Mouse (Mus musculus) adrenal gland, postnatal 25 days (tissue): ENCODE results near the gene Krtap5-3. TPM values are rescaled to one million over a fixed set of nuclear protein-coding genes. Genes with fewer than 3 reads are reported as not detected.
"Not testable (repeated sequence)": the region's sequence is repeated elsewhere in the genome, so short reads cannot be mapped to it uniquely, and the experiment has no call there.

Experiments used
- DNase-seq: peaks from one replicate; pipeline ENCODE4 v3.0.0; 2021; ENCODE audit warnings: mixed read lengths
- long read RNA-seq: library from polyadenylated mRNA; stranded (forward); transcript quantifications from one replicate; pipeline ENCODE4 v2.0.0, GENCODE M21; 2021
- total RNA-seq: library from RNA; stranded (reverse); gene quantifications from 2 replicates; pipeline ENCODE4 v1.2.3, GENCODE M21; 2021

The Krtap5-3 gene
- not detected in 2 replicates for total RNA-seq
- long read RNA-seq: 0 reads

- DNase-seq: no peak
Measured at GRCm38 (mm10) chr7:142201064-142201463, at the start of gene Krtap5-3. TSS of gene Krtap5-3 (plus strand) at chr7:142201364.

- DNase-seq: no peak
Measured at GRCm38 (mm10) chr7:142152191-142152590, 49.0 kb upstream of the Krtap5-3 start.

GRCm38 (mm10) chr7:142155308-142155707 is 45.9 kb upstream of the Krtap5-3 start:
- no peak for DNase-seq

- DNase-seq: not testable (repeated sequence)
Measured at GRCm38 (mm10) chr7:142157013-142157412, 44.2 kb upstream of the Krtap5-3 start, which contains the start of gene Gm29735. TSS of gene Gm29735 (minus strand) at chr7:142157113.

GRCm38 (mm10) chr7:142159366-142159765 is 41.8 kb upstream of the Krtap5-3 start:
- peak; percentile 40 for DNase-seq

- DNase-seq: not testable (repeated sequence)
Measured at GRCm38 (mm10) chr7:142165639-142166038, 35.5 kb upstream of the Krtap5-3 start, which contains the start of gene Gm4553. TSS of gene Gm4553 (minus strand) at chr7:142165739.

- no peak for DNase-seq
Measured at GRCm38 (mm10) chr7:142169836-142170235, 31.3 kb upstream of the Krtap5-3 start.

- not testable (repeated sequence) for DNase-seq
Measured at GRCm38 (mm10) chr7:142175905-142176304, 25.3 kb upstream of the Krtap5-3 start, which contains the start of gene Krtap5-2. TSS of gene Krtap5-2 (minus strand) at chr7:142176005.

- DNase-seq: no peak
Measured at GRCm38 (mm10) chr7:142178685-142179084, 22.5 kb upstream of the Krtap5-3 start.

- no peak for DNase-seq
Measured at GRCm38 (mm10) chr7:142181021-142181420, 20.1 kb upstream of the Krtap5-3 start.

GRCm38 (mm10) chr7:142188156-142188555 is 13.0 kb upstream of the Krtap5-3 start:
- no peak for DNase-seq

- DNase-seq: no peak
Measured at GRCm38 (mm10) chr7:142190289-142190688, 10.9 kb upstream of the Krtap5-3 start, which contains the start of gene Gm10153. TSS of gene Gm10153 (minus strand) at chr7:142190389.

GRCm38 (mm10) chr7:142198748-142199147 is 2.4 kb upstream of the Krtap5-3 start:
- no peak for DNase-seq

- no peak for DNase-seq
Measured at GRCm38 (mm10) chr7:142205488-142205887, 4.3 kb downstream of the Krtap5-3 start.

- not testable (repeated sequence) for DNase-seq
Measured at GRCm38 (mm10) chr7:142206891-142207290, 5.7 kb downstream of the Krtap5-3 start.

GRCm38 (mm10) chr7:142211559-142211958 is 10.4 kb downstream of the Krtap5-3 start, which contains the start of gene Gm7579:
TSS of gene Gm7579 (plus strand) at chr7:142211859.
- no peak for DNase-seq

- DNase-seq: not testable (repeated sequence)
Measured at GRCm38 (mm10) chr7:142212136-142212535, 11.0 kb downstream of the Krtap5-3 start.

GRCm38 (mm10) chr7:142224518-142224917 is 23.4 kb downstream of the Krtap5-3 start:
- DNase-seq: no peak

- DNase-seq: not testable (repeated sequence)
Measured at GRCm38 (mm10) chr7:142229871-142230270, 28.7 kb downstream of the Krtap5-3 start, which contains the start of gene Krtap5-5. TSS of gene Krtap5-5 (minus strand) at chr7:142229971.

- no peak for DNase-seq
Measured at GRCm38 (mm10) chr7:142231540-142231939, 30.4 kb downstream of the Krtap5-3 start.

- no peak for DNase-seq
Measured at GRCm38 (mm10) chr7:142240978-142241377, 39.8 kb downstream of the Krtap5-3 start, which contains the start of gene Gm40460. TSS of gene Gm40460 (minus strand) at chr7:142241078.

GRCm38 (mm10) chr7:142249824-142250223 is 48.7 kb downstream of the Krtap5-3 start:
- peak; percentile 12 for DNase-seq
